In the genomic region with DNA sequence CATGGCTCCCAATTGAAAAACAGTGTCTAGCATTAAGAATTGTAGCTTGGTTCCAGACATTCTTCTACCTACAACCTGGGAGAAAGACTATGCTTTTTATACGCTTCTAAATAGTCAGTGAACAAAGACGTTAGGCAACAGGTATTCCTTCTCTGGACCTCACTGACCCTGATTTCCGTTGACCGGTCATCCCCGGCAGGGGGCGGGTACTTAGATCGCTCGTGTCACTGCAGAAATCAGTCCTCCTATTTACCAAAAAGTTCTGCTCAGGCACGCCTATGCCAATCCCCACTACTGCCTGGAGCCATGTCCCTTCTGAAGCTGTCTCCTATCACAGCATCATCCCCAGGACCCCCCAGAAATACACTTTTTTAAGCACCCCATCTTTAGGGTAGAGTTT, we compare ENCODE assay signal across 9 mouse cellular contexts. TPM values are rescaled to one million over a fixed set of nuclear protein-coding genes. Genes with fewer than 3 reads are reported as not detected.
A peak's percentile ranks its signal among the peaks of the same experiment; 100 is the strongest.
DNase-seq lines count a peak whose midpoint lies in the region; TF ChIP-seq lines count a peak whose summit lies in the region.
"Had no signal": no experiment of that assay in that cellular context is flagged by ENCODE, and none has a peak within 500 bp of the region (broad histone marks: within the 10 kb centered on the region; RNA-seq: fewer than 3 reads in every experiment).

A gene (minus strand): TSS at position 96 of the 400 bp plus-strand sequence.

- H3K27ac ChIP-seq in embryonic fibroblast, embryonic 13.5 days (ENCODE audit: insufficient read depth, low read length) = peak within 1 kb of the TSS; percentile 75
- H3K27ac ChIP-seq: macrophage had no signal

- no peak for TF ChIP-seq CTCF in embryonic fibroblast, embryonic 13.5 days (IDR thresholded peaks at IDR 0.05; ENCODE audit: borderline replicate concordance, insufficient read depth, low read length)

- DNase-seq in layer of hippocampus, adult 18-20 months (ENCODE audit: low spot score in 2 of 2) = no peak
- no peak for DNase-seq in layer of hippocampus, adult 9-10 months (ENCODE audit: low spot score)
- DNase-seq in heart, postnatal 25 days (ENCODE audit: low spot score) = no peak
- no peak for DNase-seq in layer of hippocampus, postnatal 10 days (ENCODE audit: low spot score in 2 of 2)
- peak; percentile 68 for DNase-seq in mesoderm, embryonic 11.5 days (ENCODE audit: low read depth, low spot score)
- DNase-seq in urinary bladder, postnatal 36 days (ENCODE audit: low spot score in 2 of 2) = peak; percentile 22 to 23
- DNase-seq in left cerebral cortex, postnatal 36 days (ENCODE audit: low spot score in 2 of 2) = no peak

- no peak for TF ChIP-seq POLR2A in embryonic fibroblast, embryonic 13.5 days (IDR thresholded peaks at IDR 0.05; ENCODE audit: low read depth, low read length)

- peak within 1 kb of the TSS; percentile 89 for H3K4me3 ChIP-seq in embryonic fibroblast, embryonic 13.5 days (ENCODE audit: insufficient read depth, low read length)

- intact Hi-C loops in heart, postnatal 25 days (cut with DNase I) = loop anchor here (5.0 kb wide), 1 partner anchor 54 kb away; no protein-coding TSS in a partner anchor
- intact Hi-C loops in left cerebral cortex, postnatal 36 days (cut with DNase I) = loop anchor here (5.0 kb wide), 1 partner anchor 59 kb away; no protein-coding TSS in a partner anchor

- no peaks in the 10 kb centered on the region; the same call in none of the 2 replicates for H3K4me1 ChIP-seq in embryonic fibroblast, embryonic 13.5 days (ENCODE audit: control insufficient read depth, insufficient read depth, low read length)

RNA-seq across cellular contexts. Expression of the gene that starts here (rescaled TPM):
- 10 to 100 TPM; 11.3 to 13.2 TPM for total RNA-seq in layer of hippocampus, adult 18-20 months (2021)
- polyA plus RNA-seq in embryonic fibroblast, embryonic 13.5 days (2011; ENCODE audit: insufficient read length, low read depth, missing spikeins) = 22.0 and 23.0 TPM in 2 replicates
- total RNA-seq in heart, postnatal 25 days (2021) = 10 to 100 TPM; 11.5 to 12.9 TPM
- total RNA-seq in layer of hippocampus, postnatal 10 days (2021) = 10 to 100 TPM; 14.1 to 14.7 TPM
- 1 to 10 TPM; 3.5 to 7.7 TPM for total RNA-seq in left cerebral cortex, postnatal 36 days (2021)

Comparison
In these comparisons a context has a peak if more than half of its experiments do, and no peak if none do; other contexts are left out.
1. DNase-seq: peak in mesoderm, embryonic 11.5 days (single experiment) and urinary bladder, postnatal 36 days (2 of 2); none in layer of hippocampus, adult 18-20 months (0 of 2), layer of hippocampus, adult 9-10 months (single experiment), heart, postnatal 25 days (single experiment), layer of hippocampus, postnatal 10 days (0 of 2) and left cerebral cortex, postnatal 36 days (0 of 2).